Mouse (Mus musculus) liver, embryonic 16.5 days (tissue): Measurements from ENCODE around the gene Tcf15. TPM values are rescaled to one million over a fixed set of nuclear protein-coding genes. Genes with fewer than 3 reads are reported as not detected.

ENCODE experiments used
- polyA plus RNA-seq: library from polyadenylated mRNA; unstranded; fragments of >200 nt; fragmentation: Nextera tagmentation; extraction: Ambion mirVana; gene quantifications from 2 replicates; pipeline ENCODE4 v1.2.1, GENCODE M21; 2015

Tcf15 gene
- polyA plus RNA-seq, 1 experiment from 2014 or later = 0.22 TPM

Other genes with a start within 250 kb of the Tcf15 start
- gene Angpt4, start 232.4 kb upstream of the Tcf15 start, polyA plus RNA-seq = 0.06 and 0.11 TPM in 2 replicates
- gene Fam110a, start 163.3 kb upstream of the Tcf15 start, polyA plus RNA-seq = 9.2 and 9.6 TPM in 2 replicates
- gene Slc52a3, start 147.1 kb upstream of the Tcf15 start, polyA plus RNA-seq = 1.1 and 1.4 TPM in 2 replicates
- not detected in 2 replicates for gene Scrt2, start 62.0 kb upstream of the Tcf15 start, polyA plus RNA-seq
- 8.8 and 9.4 TPM in 2 replicates for gene Srxn1, start 38.0 kb upstream of the Tcf15 start, polyA plus RNA-seq
- gene Csnk2a1, start 83.3 kb downstream of the Tcf15 start, polyA plus RNA-seq = 33.5 and 36.4 TPM in 2 replicates
- 11.3 and 11.7 TPM in 2 replicates for gene Tbc1d20, start 150.3 kb downstream of the Tcf15 start, polyA plus RNA-seq
- gene Rbck1, start 189.1 kb downstream of the Tcf15 start, polyA plus RNA-seq = 37.7 and 40.2 TPM in 2 replicates
- gene Trib3, start 200.5 kb downstream of the Tcf15 start, polyA plus RNA-seq = 6.5 and 6.8 TPM in 2 replicates
- not detected in 2 replicates for gene Nrsn2, start 233.1 kb downstream of the Tcf15 start, polyA plus RNA-seq